28 mouse cellular contexts compared by ENCODE assay signal in genomic region chr14:80010426-80010825, GRCm38 (mm10). TPM values are rescaled to one million over a fixed set of nuclear protein-coding genes. Genes with fewer than 3 reads are reported as not detected.
"Had no signal": no experiment of that assay in that cellular context is flagged by ENCODE, and none has a peak within 500 bp of the region (broad histone marks: within the 10 kb centered on the region; RNA-seq: fewer than 3 reads in every experiment).

No protein-coding gene starts in this region.

- H3K27me3 ChIP-seq: embryonic facial prominence, embryonic 12.5 days; embryonic facial prominence, embryonic 13.5 days; embryonic facial prominence, embryonic 15.5 days; forebrain, embryonic 12.5 days; forebrain, embryonic 13.5 days; forebrain, embryonic 15.5 days had no signal

- H3K27ac ChIP-seq: embryonic facial prominence, embryonic 10.5 days; embryonic facial prominence, embryonic 12.5 days; embryonic facial prominence, embryonic 13.5 days; embryonic facial prominence, embryonic 15.5 days; forebrain, embryonic 10.5 days; forebrain, embryonic 12.5 days; forebrain, embryonic 13.5 days; forebrain, embryonic 15.5 days; gastrocnemius, adult 2 months; heart, adult 2 months had no signal

- DNase-seq: cerebellum, adult 8-10 months; cerebellum, adult 9-10 months; cerebellum, adult 9-11 months; cerebellum, postnatal 10 days; cerebellum, postnatal 14 days; cerebellum, postnatal 25 days; cerebellum, postnatal 36 days; embryo, embryonic 11 days; forebrain, postnatal 0 days; gastrocnemius, adult 2 months; gastrocnemius, postnatal 10 days; gastrocnemius, postnatal 14 days; gastrocnemius, postnatal 25 days; gastrocnemius, postnatal 36 days; heart, adult 11 months; heart, adult 18-20 months; heart, adult 2 months had no signal

- H3K4me1 ChIP-seq: embryonic facial prominence, embryonic 15.5 days had no signal

- H3K36me3 ChIP-seq: embryonic facial prominence, embryonic 10.5 days; embryonic facial prominence, embryonic 12.5 days; embryonic facial prominence, embryonic 13.5 days; embryonic facial prominence, embryonic 15.5 days; forebrain, embryonic 10.5 days; forebrain, embryonic 12.5 days; forebrain, embryonic 15.5 days had no signal

- H3K9me3 ChIP-seq: embryonic facial prominence, embryonic 10.5 days; embryonic facial prominence, embryonic 12.5 days; embryonic facial prominence, embryonic 13.5 days; embryonic facial prominence, embryonic 15.5 days; forebrain, embryonic 10.5 days; forebrain, embryonic 12.5 days; forebrain, embryonic 13.5 days; forebrain, embryonic 15.5 days had no signal

- H3K9ac ChIP-seq: embryonic facial prominence, embryonic 12.5 days; embryonic facial prominence, embryonic 13.5 days; embryonic facial prominence, embryonic 15.5 days; forebrain, embryonic 12.5 days; forebrain, embryonic 13.5 days; forebrain, embryonic 15.5 days; forebrain, postnatal 0 days had no signal

- H3K4me3 ChIP-seq: embryonic facial prominence, embryonic 10.5 days; embryonic facial prominence, embryonic 12.5 days; embryonic facial prominence, embryonic 13.5 days; embryonic facial prominence, embryonic 15.5 days; erythroblast, embryonic 14.5 days; forebrain, embryonic 10.5 days; forebrain, embryonic 12.5 days; forebrain, embryonic 13.5 days; forebrain, embryonic 15.5 days; gastrocnemius, adult 2 months; heart, adult 2 months had no signal

- H3K4me2 ChIP-seq: embryonic facial prominence, embryonic 12.5 days; embryonic facial prominence, embryonic 13.5 days; embryonic facial prominence, embryonic 15.5 days; forebrain, embryonic 12.5 days; forebrain, embryonic 13.5 days; forebrain, embryonic 15.5 days had no signal

RNA-seq across cellular contexts. Expression of gene Olfm4, which starts 26.5 kb away (rescaled TPM):
- total RNA-seq: gastrocnemius, adult 18-20 months; gastrocnemius, adult 2 months; gastrocnemius, adult 8-10 months; gastrocnemius, postnatal 14 days; gastrocnemius, postnatal 25 days; gastrocnemius, postnatal 36 days; heart, adult 18-20 months; heart, adult 2 months had no signal
- polyA plus RNA-seq: erythroblast, embryonic 14.5 days; forebrain, embryonic 10.5 days; heart, adult 2 months had no signal
